Mouse (Mus musculus) macrophage (primary cell): ENCODE data around the gene Klk1b24. TPM values are rescaled to one million over a fixed set of nuclear protein-coding genes. Genes with fewer than 3 reads are reported as not detected.
"Not testable (repeated sequence)": the region's sequence is repeated elsewhere in the genome, so short reads cannot be mapped to it uniquely, and the experiment has no call there.

Experiments
- H3K27ac ChIP-seq: fragments of 350-480 bp; formaldehyde crosslinking; 2 replicates; pipeline ENCODE4 v1.9.0; 2021
- H3K36me3 ChIP-seq: fragments of 350-480 bp; formaldehyde crosslinking; 2 replicates; pipeline ENCODE4 v1.9.0; 2021; ENCODE audit errors: inconsistent target
- H3K4me3 ChIP-seq: fragments of 350-480 bp; formaldehyde crosslinking; 2 replicates; pipeline ENCODE4 v1.9.0; 2021; ENCODE audit errors: inconsistent target
- H3K79me2 ChIP-seq: fragments of 350-480 bp; formaldehyde crosslinking; 2 replicates; pipeline ENCODE4 v1.9.0; 2021; ENCODE audit errors: inconsistent target
- whole genome bisulfite sequencing: methylation state at CpG from one replicate; pipeline ENCODE4 v1.1.7; 2026; ENCODE audit warnings: inconsistent platforms; ENCODE audit not compliant: missing documents; 5-methylcytosine and 5-hydroxymethylcytosine counted together
- polyA plus RNA-seq: library from polyadenylated mRNA; stranded (reverse); fragments of 250-400 nt; gene quantifications from 3 replicates; pipeline ENCODE4 v1.2.4, GENCODE M21; 2018; ENCODE audit warnings: inconsistent platforms
- total RNA-seq, 78 experiments: library from RNA; depleted of rRNA; stranded (reverse); fragments of 250-400 nt; gene quantifications; 1 replicate in 9 of 78; 2 replicates in 24 of 78; 3 replicates in 43 of 78; 4 replicates in 2 of 78; pipeline ENCODE4 v1.2.4; 2018; ENCODE audit warnings: inconsistent platforms in 56 of 78

Klk1b24 gene
- total RNA-seq (2018; cell fraction: chromatin; rRNA removed): not detected
- not detected for total RNA-seq (2018; cell fraction: cytosol; rRNA removed)
- not detected for total RNA-seq (2018; cell fraction: nucleus; rRNA removed)
- polyA plus RNA-seq: not detected in 3 replicates

DNA sequence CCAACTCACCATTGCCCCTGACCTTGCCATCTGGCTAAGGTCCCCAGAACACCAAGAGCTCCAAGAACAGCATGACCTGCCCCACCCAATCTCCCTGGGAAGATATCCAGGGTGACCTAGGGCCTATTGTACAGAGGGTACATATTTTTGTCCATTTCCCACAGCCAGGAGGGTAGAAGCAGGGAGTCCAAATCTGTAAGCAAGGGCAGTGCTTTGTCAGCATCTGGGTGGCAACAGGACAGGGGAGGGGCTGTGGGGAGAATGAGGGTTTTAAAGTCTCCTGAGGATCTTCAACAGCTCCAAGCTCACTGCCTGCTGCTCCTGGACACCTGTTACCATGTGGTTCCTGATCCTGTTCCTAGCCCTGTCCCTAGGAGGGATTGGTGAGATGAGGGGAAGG is at the start of gene Klk1b24:
Gene Klk1b24 (plus strand): TSS at position 301 of the 400 bp plus-strand sequence.
- H3K36me3 ChIP-seq, H3K79me2 ChIP-seq, H3K4me3 ChIP-seq, H3K27ac ChIP-seq: not testable (repeated sequence)

DNA sequence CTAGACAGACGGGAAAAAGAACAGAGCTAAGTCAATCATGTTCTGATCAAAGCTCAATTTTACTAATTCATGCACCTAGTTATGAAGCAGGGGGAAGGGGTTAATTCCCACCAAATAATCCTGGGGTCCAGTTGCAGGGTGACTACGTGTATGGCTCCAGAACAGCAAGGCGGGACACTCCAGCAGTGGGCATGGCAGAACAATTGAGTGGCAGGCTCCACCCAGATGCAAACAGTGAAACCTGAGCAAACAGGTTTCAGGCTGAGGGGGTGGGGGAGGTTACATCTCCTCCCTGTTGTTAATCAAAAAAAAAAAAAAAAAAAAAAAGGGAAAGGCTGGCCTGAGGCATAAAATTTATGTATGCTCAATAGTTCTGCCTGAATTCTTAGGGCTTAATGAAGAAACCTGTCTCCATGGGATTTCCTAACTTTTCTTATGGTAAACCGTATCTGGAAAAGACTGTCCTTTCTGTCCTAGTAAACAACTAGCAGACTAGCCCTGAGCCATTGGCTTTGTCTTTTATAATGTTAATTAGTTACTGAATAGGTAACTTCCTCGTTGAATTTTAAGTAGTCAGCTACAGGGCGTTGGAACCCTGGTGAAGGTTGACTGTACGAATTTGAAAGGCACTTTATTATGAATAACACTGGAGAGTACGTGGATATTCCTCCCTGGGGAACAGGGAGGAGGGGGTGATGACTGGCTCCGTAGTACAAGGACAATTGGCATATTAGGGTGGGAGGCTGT is 8.6 kb upstream of the Klk1b24 start:
- H3K4me3 ChIP-seq: no peak overlapping the region
- no peak overlapping the region for H3K27ac ChIP-seq
- H3K36me3 ChIP-seq: no peaks in the 10 kb centered on the region
- H3K79me2 ChIP-seq: no peaks in the 10 kb centered on the region
- 79% methylated on average over 9 of the region's 9 CpGs for WGBS

DNA sequence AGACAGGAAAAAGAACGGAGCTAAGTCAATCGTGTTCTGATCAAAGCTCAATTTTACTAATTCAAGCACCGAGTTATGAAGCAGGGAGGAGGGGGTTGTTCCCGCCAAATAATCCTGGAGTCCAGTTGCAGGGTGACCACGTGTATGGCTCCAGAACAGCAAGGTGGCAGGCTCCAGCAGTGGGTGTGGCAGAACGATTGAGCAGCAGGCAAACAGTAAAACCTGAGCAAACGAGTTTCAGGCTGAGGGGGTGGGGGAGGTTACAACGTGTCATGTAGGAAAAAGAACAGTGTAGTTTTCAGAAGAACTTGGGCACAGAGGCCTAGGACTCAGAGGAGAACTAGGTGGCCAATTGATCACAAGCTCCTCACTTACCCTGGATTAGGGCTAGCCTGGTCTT is 1.5 kb upstream of the Klk1b24 start:
- H3K4me3 ChIP-seq, H3K36me3 ChIP-seq, H3K27ac ChIP-seq, H3K79me2 ChIP-seq: not testable (repeated sequence)
- 82% methylated on average over 8 of the region's 8 CpGs for WGBS

GRCm38 (mm10) chr7:44193466-44193865 is 5.4 kb downstream of the Klk1b24 start:
- H3K36me3 ChIP-seq, H3K79me2 ChIP-seq, H3K4me3 ChIP-seq, H3K27ac ChIP-seq: not testable (repeated sequence)
- 92% methylated on average over 1 of the region's 1 CpGs for WGBS

DNA sequence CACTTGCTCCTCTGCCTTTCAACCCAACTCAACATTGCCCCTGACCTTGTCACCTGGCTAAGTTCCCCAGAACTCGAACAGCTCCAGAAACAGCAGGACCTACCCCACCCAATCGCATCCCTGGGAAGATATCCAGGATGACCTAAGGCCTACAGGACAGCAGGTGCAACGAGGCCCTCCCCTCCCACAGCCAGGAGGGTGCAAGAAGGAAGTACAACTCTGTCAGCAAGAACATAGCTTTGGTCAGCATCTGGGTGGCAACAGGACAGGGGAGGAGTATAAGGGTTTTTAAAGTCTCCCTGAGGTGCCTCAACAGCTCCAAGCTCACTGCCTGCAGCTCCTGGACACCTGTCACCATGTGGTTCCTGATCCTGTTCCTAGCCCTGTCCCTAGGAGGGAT is 9.9 kb downstream of the Klk1b24 start, which contains the start of gene Klk1b3:
Gene Klk1b3 (plus strand): TSS at position 301 of the 400 bp plus-strand sequence.
- Histone ChIP-seq H3K79me2 (no peaks in the 10 kb centered on the region), H3K36me3 (no peaks in the 10 kb centered on the region), H3K27ac (no peak within 1 kb of the TSS), H3K4me3 (no peak within 1 kb of the TSS)
- WGBS: 66% methylated on average over 3 of the region's 3 CpGs

DNA sequence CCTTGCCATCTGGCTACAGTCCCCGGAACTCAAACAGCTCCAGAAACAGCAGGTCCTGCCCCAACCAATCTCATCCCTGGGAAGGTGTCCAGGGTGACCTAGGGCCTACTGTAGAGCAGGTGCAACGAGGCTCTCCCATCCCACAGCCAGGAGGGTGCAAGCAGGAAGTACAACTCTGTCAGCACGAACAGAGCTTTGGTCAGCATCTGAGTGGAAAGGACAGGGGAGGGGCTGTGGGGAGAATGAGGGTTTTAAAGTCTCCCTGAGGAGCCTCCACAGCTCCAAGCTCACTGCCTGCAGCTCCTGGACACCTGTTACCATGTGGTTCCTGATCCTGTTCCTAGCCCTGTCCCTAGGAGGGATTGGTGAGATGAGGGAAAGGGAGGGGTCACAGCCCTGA is 19.1 kb downstream of the Klk1b24 start, which contains the start of gene Klk1b4:
Gene Klk1b4 (plus strand): TSS at position 301 of the 400 bp plus-strand sequence.
- H3K79me2 ChIP-seq, H3K27ac ChIP-seq, H3K36me3 ChIP-seq, H3K4me3 ChIP-seq: not testable (repeated sequence)
- 30% methylated on average over 3 of the region's 3 CpGs for WGBS

DNA sequence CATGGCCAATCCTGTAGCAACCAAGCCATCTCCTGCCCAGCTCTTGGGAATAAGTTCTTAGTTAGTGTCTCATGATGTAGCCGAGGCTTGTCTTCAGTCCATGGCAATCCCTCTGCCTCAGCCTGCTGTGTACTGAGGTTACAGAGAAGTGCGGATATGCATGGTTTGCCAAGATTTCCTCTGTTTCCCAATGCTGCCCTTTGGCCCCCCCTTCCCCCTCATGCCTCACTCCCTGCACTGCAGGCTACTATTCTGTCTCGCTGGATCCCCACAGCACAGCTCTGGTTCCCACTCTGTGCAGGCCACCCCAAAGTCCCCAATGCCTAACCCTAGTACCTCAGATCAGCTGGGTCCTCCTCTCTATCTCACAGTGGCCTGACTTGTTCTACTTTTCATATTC is 20.3 kb downstream of the Klk1b24 start:
- Histone ChIP-seq H3K27ac (no peak overlapping the region), H3K79me2 (no peaks in the 10 kb centered on the region), H3K4me3 (no peak overlapping the region), H3K36me3 (no peaks in the 10 kb centered on the region)
- 83% methylated on average over 3 of the region's 3 CpGs for WGBS

GRCm38 (mm10) chr7:44215645-44216044 is 27.6 kb downstream of the Klk1b24 start, which contains the start of gene Klk1b5:
Klk1b5 (plus strand) TSS chr7:44215945.
- WGBS: 90% methylated on average over 1 of the region's 1 CpGs
- no peaks in the 10 kb centered on the region for H3K79me2 ChIP-seq
- H3K36me3 ChIP-seq: no peaks in the 10 kb centered on the region
- no peak within 1 kb of the TSS for H3K4me3 ChIP-seq
- no peak within 1 kb of the TSS for H3K27ac ChIP-seq

- H3K36me3 ChIP-seq, H3K4me3 ChIP-seq, H3K79me2 ChIP-seq, H3K27ac ChIP-seq: not testable (repeated sequence)
- 65% methylated on average over 4 of the region's 10 CpGs for WGBS
Observed at GRCm38 (mm10) chr7:44221601-44222000, 33.6 kb downstream of the Klk1b24 start.

GRCm38 (mm10) chr7:44222335-44222734 is 34.3 kb downstream of the Klk1b24 start:
- H3K79me2 ChIP-seq, H3K4me3 ChIP-seq, H3K27ac ChIP-seq, H3K36me3 ChIP-seq: not testable (repeated sequence)
- WGBS: 87% methylated on average over 6 of the region's 6 CpGs

DNA sequence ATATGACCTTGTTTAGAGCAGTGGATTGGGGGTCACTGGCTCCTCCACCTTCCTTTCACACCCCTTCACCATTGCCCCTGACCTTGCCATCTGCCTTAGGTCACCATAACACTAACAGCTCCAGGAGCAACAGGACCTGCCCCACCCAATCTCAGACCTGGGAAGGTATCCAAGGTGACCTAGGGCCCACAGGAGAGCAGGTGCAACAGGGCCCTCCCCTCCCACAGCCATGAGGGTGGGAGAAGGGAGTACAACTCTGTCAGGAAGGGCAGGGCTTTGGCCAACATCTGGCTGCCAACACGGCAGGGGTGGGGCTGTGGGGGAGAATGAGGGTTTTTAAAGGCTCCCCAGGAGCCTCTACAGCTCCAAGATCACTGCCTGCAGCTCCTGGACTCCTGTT is 37.0 kb downstream of the Klk1b24 start, which contains the start of gene Klk1:
Gene Klk1 (plus strand): TSS at position 285 of the 400 bp plus-strand sequence.
- Histone ChIP-seq H3K36me3 (no peaks in the 10 kb centered on the region), H3K27ac (no peak within 1 kb of the TSS), H3K4me3 (no peak within 1 kb of the TSS), H3K79me2 (no peaks in the 10 kb centered on the region)
- 38% methylated on average over 1 of the region's 1 CpGs for WGBS

- no peak within 1 kb of the TSS for H3K4me3 ChIP-seq
- 60% methylated on average over 2 of the region's 3 CpGs for WGBS
- H3K36me3 ChIP-seq: no peaks in the 10 kb centered on the region
- H3K27ac ChIP-seq: no peak within 1 kb of the TSS
- H3K79me2 ChIP-seq: no peaks in the 10 kb centered on the region
Observed at GRCm38 (mm10) chr7:44235909-44236308, 47.9 kb downstream of the Klk1b24 start, which contains the start of gene Gm36864. Gm36864 (plus strand) TSS chr7:44236177.

- Histone ChIP-seq H3K4me3 (no peak overlapping the region), H3K27ac (no peak overlapping the region), H3K36me3 (no peaks in the 10 kb centered on the region), H3K79me2 (no peaks in the 10 kb centered on the region)
- 59% methylated on average over 2 of the region's 2 CpGs for WGBS
Observed at GRCm38 (mm10) chr7:44239913-44240312, 51.9 kb downstream of the Klk1b24 start.

DNA sequence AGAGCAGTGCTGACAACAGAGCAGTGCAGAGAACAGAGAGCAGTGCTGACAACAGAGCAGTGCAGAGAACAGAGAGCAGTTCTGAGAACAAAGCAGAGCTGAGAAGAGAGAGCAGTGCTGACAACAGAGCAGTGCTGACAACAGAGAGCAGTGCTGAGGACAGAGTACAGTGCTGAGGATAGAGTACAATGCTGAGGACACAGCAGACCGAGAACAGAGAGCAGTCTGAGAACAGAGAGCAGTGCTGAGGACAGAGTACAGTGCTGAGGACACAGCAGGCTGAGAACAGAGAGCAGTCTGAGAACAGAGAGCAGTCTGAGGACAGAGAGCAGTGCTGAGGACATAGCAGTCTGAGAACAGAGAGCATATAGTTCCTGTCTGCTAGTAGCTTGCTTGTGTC is 52.7 kb downstream of the Klk1b24 start:
- Histone ChIP-seq H3K36me3 (no peaks in the 10 kb centered on the region), H3K27ac (no peak overlapping the region), H3K79me2 (peaks cover under 1% of the 10 kb centered on the region; the same call in 1 of the 2 replicates), H3K4me3 (no peak overlapping the region)
- WGBS: 67% methylated on average over 1 of the region's 1 CpGs

DNA sequence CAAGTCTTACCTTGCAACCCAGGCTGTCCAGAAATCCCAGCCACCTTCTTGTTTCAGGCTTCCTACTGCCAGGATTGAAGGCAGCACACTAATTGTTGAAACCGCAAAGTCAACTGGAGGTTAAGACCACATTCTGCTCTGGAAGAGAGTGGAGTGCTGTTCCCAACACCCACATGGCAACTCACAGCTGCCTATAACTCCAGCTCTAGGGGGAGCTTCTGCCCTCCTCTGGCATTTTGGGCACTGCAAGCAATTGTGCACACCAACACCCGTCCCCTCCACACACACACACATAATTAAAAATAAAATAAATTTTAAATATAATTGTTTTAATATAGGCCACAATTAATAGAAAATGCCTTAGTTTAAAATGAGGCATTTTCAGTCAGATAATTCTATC is 53.1 kb downstream of the Klk1b24 start:
- H3K36me3 ChIP-seq: no peaks in the 10 kb centered on the region
- WGBS: 72% methylated on average over 2 of the region's 2 CpGs
- no peak overlapping the region for H3K27ac ChIP-seq
- no peak overlapping the region for H3K4me3 ChIP-seq
- H3K79me2 ChIP-seq: peaks cover 5% of the 10 kb centered on the region; the same call in 1 of the 2 replicates
